Mouse (Mus musculus): ENCODE measurements at regions not wholly inside any gene's neighbourhood (a gene's known extent, or its start where the extent isn't known, plus 50 kb on each side); places are given as distances from the start of the nearest gene placed in this dataset.

DNA sequence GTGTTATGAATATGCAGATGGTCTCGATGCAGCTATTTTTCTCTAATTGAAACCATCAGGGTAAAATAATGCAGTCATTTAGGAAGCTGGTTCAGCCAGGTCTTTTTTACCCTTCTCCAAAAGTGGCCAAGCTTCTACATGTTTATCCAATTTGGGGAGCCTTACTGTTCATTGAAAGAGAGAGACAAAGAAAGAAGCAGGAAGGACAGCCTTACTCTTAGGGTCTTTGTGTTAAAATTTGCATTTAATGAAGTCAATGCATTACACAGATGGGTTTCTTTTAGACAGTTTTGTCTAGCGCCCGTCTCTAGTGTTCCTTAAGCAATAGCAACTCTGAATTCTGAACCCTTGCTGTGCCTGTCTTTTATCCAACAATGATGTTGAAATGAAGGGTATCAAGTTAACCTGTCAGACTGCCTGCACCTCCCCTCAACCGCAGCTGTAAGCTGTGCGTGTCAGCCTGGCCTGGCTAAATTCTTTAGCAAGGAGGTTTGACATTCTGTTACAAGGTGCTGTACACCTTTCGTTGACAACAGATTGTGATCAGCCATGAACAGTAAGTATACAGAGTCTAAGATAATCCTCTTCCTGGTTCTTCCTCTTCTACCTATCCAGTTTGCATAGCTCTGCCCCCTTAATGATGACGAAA, 91.3 kb upstream of the Ddit4l start:
- Histone ChIP-seq H3K4me1 (peaks cover 6% of the 10 kb centered on the region), H3K4me2 (replicated peaks) (no peak overlapping the region), H3K9ac (no peak overlapping the region), H3K36me3 (no peaks in the 10 kb centered on the region), H3K9me3 (replicated peaks) (no peaks in the 10 kb centered on the region), H3K27me3 (peaks cover 1% of the 10 kb centered on the region; the same call in 1 of the 2 replicates), H3K27ac (peak overlapping the region; percentile 26; the same call in 1 of the 2 replicates), H3K4me3 (no peak overlapping the region)
- WGBS = 30% methylated on average over 7 of the region's 7 CpGs
- peak; percentile 63 for ATAC-seq (ENCODE audit: low FRiP score)

DNA sequence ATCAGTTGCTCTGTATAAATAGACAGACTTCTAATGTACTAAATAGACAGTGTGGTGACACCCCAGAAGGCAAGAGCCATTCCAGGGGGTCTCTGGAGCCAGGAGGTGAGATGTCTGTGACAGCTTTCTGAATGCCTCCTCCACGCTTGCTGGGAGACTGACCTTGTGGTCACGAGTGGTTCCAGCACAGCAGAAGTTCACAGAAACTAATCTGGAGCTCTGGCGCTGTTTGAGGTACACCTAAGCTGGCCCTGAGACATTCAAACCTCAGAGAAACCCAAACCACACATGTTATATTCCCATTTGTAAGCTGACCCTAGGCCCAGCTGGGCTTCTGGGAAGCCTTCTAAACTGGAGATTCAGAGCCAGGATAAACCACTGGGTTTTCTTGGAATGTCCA, 79.7 kb upstream of the Ddit4l start:
- H3K27me3 ChIP-seq = peaks cover 16% of the 10 kb centered on the region
- WGBS = 72% methylated on average over 3 of the region's 3 CpGs

GRCm38 (mm10) chr3:137542343-137542742, 79.1 kb upstream of the Ddit4l start:
- no peak overlapping the region for H3K4me3 ChIP-seq
- H3K27me3 ChIP-seq = peaks cover 16% of the 10 kb centered on the region
- no peaks in the 10 kb centered on the region for H3K9me3 ChIP-seq (replicated peaks)
- no peak for ATAC-seq (ENCODE audit: low FRiP score)
- no peaks in the 10 kb centered on the region for H3K36me3 ChIP-seq
- 52% methylated on average over 1 of the region's 1 CpGs for WGBS
- H3K27ac ChIP-seq = no peak overlapping the region
- H3K4me1 ChIP-seq = peaks cover 1% of the 10 kb centered on the region
- no peak overlapping the region for H3K9ac ChIP-seq
- H3K4me2 ChIP-seq (replicated peaks) = no peak overlapping the region

More for the DNA sequence above, 79.7 kb upstream of the Ddit4l start:
- Histone ChIP-seq H3K4me3 (no peak overlapping the region), H3K27ac (no peak overlapping the region), H3K4me1 (no peaks in the 10 kb centered on the region), H3K4me2 (replicated peaks) (no peak overlapping the region), H3K36me3 (no peaks in the 10 kb centered on the region), H3K9me3 (replicated peaks) (no peaks in the 10 kb centered on the region), H3K9ac (no peak overlapping the region)
- no peak for ATAC-seq (ENCODE audit: low FRiP score)

DNA sequence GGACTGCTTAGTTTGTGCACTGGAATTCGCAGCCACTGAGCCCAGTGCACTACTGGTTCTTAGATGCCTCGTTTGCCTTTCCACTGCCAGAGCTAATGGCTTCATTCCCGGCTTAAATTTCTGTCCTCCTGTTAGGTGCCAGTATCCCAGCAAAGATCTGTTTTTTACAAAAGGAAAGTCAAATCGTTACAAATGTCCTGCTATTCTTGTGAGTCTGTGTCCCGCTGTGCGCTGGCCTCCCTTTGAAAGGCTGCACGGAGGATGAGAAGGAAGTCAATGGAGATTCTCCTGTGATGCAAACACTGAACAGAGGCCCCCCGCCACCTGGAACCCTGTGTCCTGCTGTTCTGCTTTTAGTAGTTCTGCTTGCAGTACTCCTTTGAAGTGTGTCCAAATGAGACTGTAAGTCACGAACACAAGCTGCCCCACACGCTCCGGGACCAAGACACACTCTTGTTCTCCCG, 74.0 kb upstream of the Ddit4l start:
- Histone ChIP-seq H3K9ac (0 out of 2 replicates have a peak overlapping the region, but pooled peaks have one; percentile 9), H3K4me3 (peak overlapping the region; percentile 19), H3K9me3 (replicated peaks) (no peaks in the 10 kb centered on the region), H3K27ac (peak overlapping the region; percentile 5; the same call in 1 of the 2 replicates), H3K27me3 (peaks cover 23% of the 10 kb centered on the region), H3K4me2 (replicated peaks) (peak overlapping the region; percentile 51), H3K36me3 (no peaks in the 10 kb centered on the region), H3K4me1 (peaks cover 10% of the 10 kb centered on the region)
- 2% methylated on average over 12 of the region's 12 CpGs for WGBS
- peak; percentile 78 for ATAC-seq (ENCODE audit: low FRiP score)

DNA sequence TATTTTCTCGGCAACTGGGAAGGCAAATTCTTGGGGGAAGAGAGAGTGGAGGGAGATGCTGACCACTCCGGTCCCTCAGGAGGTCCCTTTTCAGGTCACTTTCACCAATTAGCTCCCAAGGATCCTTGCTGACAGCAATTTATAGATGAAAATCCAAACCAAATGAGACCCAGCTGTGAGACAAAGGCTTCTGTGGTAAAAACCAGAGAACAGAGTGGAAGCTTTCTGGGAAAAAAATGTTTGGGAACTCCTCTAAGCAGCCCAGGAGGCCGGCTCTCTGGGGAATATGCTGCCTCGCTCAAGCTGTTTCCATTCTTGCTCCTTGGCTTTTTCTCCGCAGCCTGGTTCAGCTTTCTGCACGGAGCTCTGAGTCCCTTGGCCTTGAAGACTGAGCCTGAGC, 73.5 kb upstream of the Ddit4l start:
- Histone ChIP-seq H3K4me2 (replicated peaks) (peak overlapping the region; percentile 51), H3K36me3 (no peaks in the 10 kb centered on the region), H3K9me3 (replicated peaks) (no peaks in the 10 kb centered on the region), H3K27ac (no peak overlapping the region), H3K9ac (0 out of 2 replicates have a peak overlapping the region, but pooled peaks have one; percentile 9), H3K4me3 (peak overlapping the region; percentile 19), H3K27me3 (peaks cover 23% of the 10 kb centered on the region), H3K4me1 (peaks cover 10% of the 10 kb centered on the region)
- WGBS = 2% methylated on average over 6 of the region's 6 CpGs
- peak; percentile 43; the same call in 1 of the 2 replicates for ATAC-seq (ENCODE audit: low FRiP score)

DNA sequence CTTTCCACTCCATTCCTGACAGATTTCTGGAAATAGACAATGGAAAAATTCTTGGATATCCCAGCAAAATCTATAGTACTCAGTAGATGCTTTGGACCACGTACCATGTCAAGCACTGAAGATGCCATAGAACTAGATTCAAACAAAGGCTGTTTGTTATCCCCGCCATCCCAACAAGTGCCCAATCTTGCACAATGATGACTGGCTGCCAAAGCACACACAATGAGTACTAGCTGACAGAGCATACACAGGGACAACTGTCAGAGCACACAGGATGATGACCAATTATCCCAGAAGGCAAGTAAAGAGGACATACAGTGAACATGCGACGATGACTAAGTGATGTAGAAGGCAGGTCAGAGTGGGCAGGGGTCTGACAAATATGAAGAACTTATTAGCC, 70.7 kb upstream of the Ddit4l start:
- Histone ChIP-seq H3K4me3 (no peak overlapping the region), H3K9me3 (replicated peaks) (no peaks in the 10 kb centered on the region), H3K9ac (no peak overlapping the region), H3K27me3 (peaks cover 22% of the 10 kb centered on the region), H3K4me2 (replicated peaks) (no peak overlapping the region), H3K27ac (no peak overlapping the region), H3K36me3 (no peaks in the 10 kb centered on the region), H3K4me1 (peaks cover 10% of the 10 kb centered on the region)
- 90% methylated on average over 4 of the region's 4 CpGs for WGBS
- no peak for ATAC-seq (ENCODE audit: low FRiP score)

GRCm38 (mm10) chr3:137552472-137553336, 68.7 kb upstream of the Ddit4l start:
- Histone ChIP-seq H3K36me3 (no peaks in the 10 kb centered on the region), H3K4me3 (no peak overlapping the region), H3K27ac (no peak overlapping the region), H3K4me1 (peaks cover 5% of the 10 kb centered on the region), H3K9me3 (replicated peaks) (no peaks in the 10 kb centered on the region), H3K4me2 (replicated peaks) (no peak overlapping the region), H3K9ac (no peak overlapping the region), H3K27me3 (peaks cover 14% of the 10 kb centered on the region)
- 75% methylated on average over 12 of the region's 12 CpGs for WGBS
- ATAC-seq (ENCODE audit: low FRiP score) = no peak

DNA sequence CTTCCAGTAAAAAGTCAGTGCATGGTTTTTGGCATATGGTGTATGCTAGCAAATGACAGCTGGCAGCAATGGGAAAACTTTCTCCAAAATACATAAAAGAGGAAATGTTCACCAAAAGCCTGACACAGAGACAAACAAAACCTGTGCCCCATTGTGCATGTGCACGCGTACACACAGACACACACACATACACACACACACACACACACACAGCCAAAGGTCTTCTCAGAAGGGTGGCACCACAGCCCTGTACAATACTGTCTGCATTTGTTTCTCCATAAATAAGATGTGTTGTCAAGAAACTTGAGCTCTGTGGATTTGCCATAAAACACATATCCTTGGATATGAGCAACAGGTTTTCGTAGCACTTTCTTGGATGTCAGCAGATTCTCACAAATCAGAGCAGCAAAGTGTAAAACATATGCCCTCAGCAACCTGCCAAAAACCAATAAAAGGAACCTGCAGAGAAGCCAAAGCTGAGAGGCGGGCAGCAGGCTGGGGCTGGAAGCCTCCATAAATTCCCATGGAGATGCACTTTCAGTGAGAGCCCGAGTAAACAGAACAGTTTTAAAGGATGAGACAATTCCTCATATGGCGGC, 60.5 kb upstream of the Ddit4l start:
- Histone ChIP-seq H3K4me2 (replicated peaks) (no peak overlapping the region), H3K27me3 (no peaks in the 10 kb centered on the region), H3K4me3 (no peak overlapping the region), H3K27ac (no peak overlapping the region), H3K9ac (no peak overlapping the region), H3K36me3 (no peaks in the 10 kb centered on the region), H3K4me1 (no peaks in the 10 kb centered on the region), H3K9me3 (replicated peaks) (no peaks in the 10 kb centered on the region)
- WGBS = 61% methylated on average over 6 of the region's 6 CpGs
- no peak for ATAC-seq (ENCODE audit: low FRiP score)

DNA sequence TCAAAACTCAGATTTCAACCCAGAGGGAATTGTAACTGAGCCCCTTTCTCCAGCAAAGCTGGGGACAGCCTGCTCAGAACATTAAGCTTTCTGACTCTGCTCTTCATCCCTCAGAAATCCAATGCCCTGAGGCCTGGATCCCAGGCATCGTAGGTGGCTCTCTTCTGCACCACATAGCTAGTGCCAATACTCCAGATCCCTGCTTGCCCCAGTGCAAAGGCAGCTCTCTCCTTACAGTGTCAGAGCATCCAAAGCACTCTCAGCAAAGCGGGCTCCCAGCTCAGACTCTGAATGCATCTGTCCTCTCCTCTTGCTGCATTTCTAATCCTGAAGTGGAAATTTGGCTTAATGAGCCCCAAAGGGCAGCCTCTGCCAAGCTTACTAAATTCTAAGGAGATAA, 59.4 kb upstream of the Ddit4l start:
- Histone ChIP-seq H3K4me1 (no peaks in the 10 kb centered on the region), H3K9me3 (replicated peaks) (no peaks in the 10 kb centered on the region), H3K4me2 (replicated peaks) (no peak overlapping the region), H3K9ac (no peak overlapping the region), H3K4me3 (no peak overlapping the region), H3K27ac (no peak overlapping the region), H3K36me3 (no peaks in the 10 kb centered on the region), H3K27me3 (no peaks in the 10 kb centered on the region)
- no peak for ATAC-seq (ENCODE audit: low FRiP score)
- 80% methylated on average over 2 of the region's 2 CpGs for WGBS

GRCm38 (mm10) chr3:137563541-137564080, 57.8 kb upstream of the Ddit4l start:
- Histone ChIP-seq H3K4me2 (replicated peaks) (no peak overlapping the region), H3K9me3 (replicated peaks) (no peaks in the 10 kb centered on the region), H3K4me1 (no peaks in the 10 kb centered on the region), H3K9ac (no peak overlapping the region), H3K27ac (no peak overlapping the region), H3K36me3 (no peaks in the 10 kb centered on the region), H3K27me3 (no peaks in the 10 kb centered on the region), H3K4me3 (no peak overlapping the region)
- no peak for ATAC-seq (ENCODE audit: low FRiP score)
- 79% methylated on average over 6 of the region's 6 CpGs for WGBS

- no peaks in the 10 kb centered on the region for H3K27me3 ChIP-seq
- H3K9ac ChIP-seq = no peak overlapping the region
- H3K4me3 ChIP-seq = no peak overlapping the region
- no peak for ATAC-seq (ENCODE audit: low FRiP score)
- H3K27ac ChIP-seq = no peak overlapping the region
- 62% methylated on average over 5 of the region's 5 CpGs for WGBS
- H3K4me1 ChIP-seq = no peaks in the 10 kb centered on the region
- no peaks in the 10 kb centered on the region for H3K9me3 ChIP-seq (replicated peaks)
- H3K36me3 ChIP-seq = no peaks in the 10 kb centered on the region
- H3K4me2 ChIP-seq (replicated peaks) = no peak overlapping the region
These were observed 57.1 kb upstream of the Ddit4l start for GRCm38 (mm10) chr3:137564282-137564681.

All from hindbrain, embryonic 12.5 days (tissue).